Mouse (Mus musculus) cortical plate, adult 2 months (tissue): ENCODE results near the gene Slc18a2.

ENCODE experiments used
- CTCF ChIP-seq: fragments of 200-500 bp; IDR thresholded peaks from 2 replicates; pipeline ENCODE4 v1.5.1; 2011; ENCODE audit warnings: mild to moderate bottlenecking, control low read depth, low read length; ENCODE audit not compliant: insufficient read depth; ENCODE audit errors: extremely low read depth
- POLR2A ChIP-seq: fragments of 200-500 bp; IDR thresholded peaks from 2 replicates; pipeline ENCODE4 v1.6.1; 2011; ENCODE audit warnings: mild to moderate bottlenecking, low read length, control low read depth; ENCODE audit not compliant: insufficient read depth; ENCODE audit errors: extremely low read depth

DNA sequence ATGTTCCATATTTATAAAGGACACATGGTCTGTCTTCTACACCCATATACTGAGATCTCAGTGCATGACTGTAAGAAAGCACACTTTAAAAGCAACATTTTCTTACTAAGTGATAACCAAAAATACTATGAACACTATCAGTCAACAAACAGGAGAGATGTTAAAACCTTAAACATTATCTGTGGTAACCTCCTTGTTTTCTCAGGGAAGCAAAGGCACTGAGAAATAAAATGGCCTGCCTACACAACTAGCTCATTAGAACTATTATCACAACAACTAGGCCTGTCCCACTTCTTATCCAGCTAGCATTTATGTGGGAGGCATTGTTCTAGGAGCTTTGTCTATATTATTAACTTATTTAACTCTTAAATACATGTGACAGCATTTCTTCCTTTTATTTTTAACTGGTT, 70.1 kb downstream of the Slc18a2 start:
- TF ChIP-seq POLR2A (no peak), CTCF (no peak)
